Mouse (Mus musculus) kidney, adult 2 months (tissue): ENCODE results near the gene Pptc7.

Source experiments
- CTCF ChIP-seq: fragments of 200-500 bp; conservative IDR thresholded peaks from 2 replicates; pipeline ENCODE4 v1.5.1; 2011; ENCODE audit warnings: low read depth, mild to moderate bottlenecking, control low read depth, low read length, moderate library complexity, mixed read lengths; ENCODE audit not compliant: insufficient read depth, insufficient read length
- POLR2A ChIP-seq: fragments of 200-500 bp; IDR thresholded peaks from one replicate; pipeline ENCODE4 v1.6.1; 2011; ENCODE audit warnings: low read depth, low read length, control low read depth

- TF ChIP-seq POLR2A (no peak), CTCF (no peak)
These were observed 33.3 kb downstream of the Pptc7 start for GRCm38 (mm10) chr5:122317329-122318045.
